Comparison of ENCODE assay signal across 16 mouse cellular contexts in the genomic region with DNA sequence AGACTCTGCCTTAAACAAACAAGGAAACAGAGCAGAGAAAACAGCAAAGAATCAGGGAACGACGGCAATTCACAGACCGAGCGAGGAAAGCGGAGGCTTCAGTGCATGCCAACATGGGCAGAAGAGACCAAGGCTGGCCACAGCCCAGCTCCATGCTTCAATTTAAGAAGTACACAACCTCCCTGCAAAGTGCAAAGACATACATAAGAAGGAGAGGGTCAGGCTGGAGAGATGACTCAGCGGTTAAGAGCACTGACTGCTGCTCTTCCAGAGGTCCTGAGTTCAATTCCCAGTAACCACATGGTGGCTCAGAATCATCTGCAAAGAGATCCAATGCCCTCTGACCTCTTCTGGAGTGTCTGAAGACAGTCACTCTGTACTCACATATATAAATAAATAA.
"Had no signal": no experiment of that assay in that cellular context is flagged by ENCODE, and none has a peak within 500 bp of the region (broad histone marks: within the 10 kb centered on the region; RNA-seq: fewer than 3 reads in every experiment).

No protein-coding gene starts in this region.

- H3K36me3 ChIP-seq: liver, embryonic 12.5 days; lung, embryonic 15.5 days; midbrain, embryonic 12.5 days; neural tube, embryonic 12.5 days had no signal

- H3K9me3 ChIP-seq: liver, embryonic 12.5 days; lung, embryonic 15.5 days; midbrain, embryonic 12.5 days; neural tube, embryonic 12.5 days had no signal

- ATAC-seq: liver, embryonic 12.5 days; lung, postnatal 0 days had no signal

- H3K9ac ChIP-seq: liver, embryonic 12.5 days; liver, embryonic 14.5 days; lung, embryonic 15.5 days; midbrain, embryonic 12.5 days; neural tube, embryonic 12.5 days had no signal

- H3K4me1 ChIP-seq: midbrain, embryonic 12.5 days had no signal

- H3K4me3 ChIP-seq: liver, embryonic 12.5 days; lung, embryonic 15.5 days; midbrain, embryonic 12.5 days; neural tube, embryonic 12.5 days had no signal

- H3K4me2 ChIP-seq: liver, embryonic 12.5 days; lung, embryonic 15.5 days; midbrain, embryonic 12.5 days; neural tube, embryonic 12.5 days had no signal

- H3K27ac ChIP-seq: liver, embryonic 12.5 days; liver, embryonic 14.5 days; lung, embryonic 15.5 days; macrophage; midbrain, embryonic 12.5 days; neural tube, embryonic 12.5 days had no signal

- H3K27me3 ChIP-seq: lung, embryonic 15.5 days; midbrain, embryonic 12.5 days; neural tube, embryonic 12.5 days had no signal

- DNase-seq: lung, adult 2 months; lung, postnatal 14 days; lung, postnatal 36 days; midbrain, embryonic 14.5 days; right cerebral cortex, postnatal 14 days; spleen, adult 18-20 months; thymus, adult 18-20 months; thymus, postnatal 14 days; thymus, postnatal 36 days had no signal
